Mouse (Mus musculus): ENCODE data around the gene Limk2.

Limk2 gene

DNA sequence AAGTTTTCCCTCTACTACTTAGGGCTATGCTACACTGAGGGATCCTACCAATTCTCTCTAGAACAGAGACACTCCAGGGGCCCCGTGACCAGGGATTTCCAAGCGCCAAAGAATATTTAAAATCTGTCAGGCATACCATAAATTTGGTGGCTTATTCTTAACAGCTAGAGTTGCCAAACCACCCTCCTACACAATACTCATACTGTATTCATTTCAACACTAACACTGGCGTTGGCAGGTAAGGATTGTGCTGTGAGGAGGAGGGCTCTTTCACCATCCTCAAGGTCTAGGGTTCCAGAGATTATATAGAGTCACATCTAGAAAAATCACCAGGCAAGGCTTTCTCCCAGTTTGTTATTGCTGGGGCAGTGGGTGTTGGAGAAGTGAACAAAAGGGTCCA lies 7.4 kb upstream of the Limk2 start:
- DNase-seq (ENCODE audit: low read depth, low spot score) = no peak

DNA sequence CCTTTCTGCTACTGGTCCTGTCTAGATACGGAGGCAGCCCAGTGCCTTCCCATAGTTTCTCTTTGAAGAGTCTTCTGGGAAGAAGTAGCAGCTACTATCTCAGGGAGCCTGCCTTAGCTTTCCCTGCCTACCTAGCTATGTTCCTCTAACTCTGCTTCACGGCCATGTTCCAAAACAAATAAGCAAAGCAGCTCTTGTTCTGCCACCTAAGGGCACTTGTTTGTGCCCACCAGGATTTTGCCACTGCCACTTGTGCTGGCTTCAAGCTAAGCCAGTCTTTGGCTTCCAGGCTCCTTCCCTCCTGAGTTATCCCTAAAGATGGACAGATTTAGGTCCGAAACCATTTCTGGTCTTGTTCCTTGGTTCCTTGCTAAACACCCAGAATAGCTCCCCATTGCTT lies 3.1 kb upstream of the Limk2 start:
- DNase-seq (ENCODE audit: low read depth, low spot score) = no peak

DNA sequence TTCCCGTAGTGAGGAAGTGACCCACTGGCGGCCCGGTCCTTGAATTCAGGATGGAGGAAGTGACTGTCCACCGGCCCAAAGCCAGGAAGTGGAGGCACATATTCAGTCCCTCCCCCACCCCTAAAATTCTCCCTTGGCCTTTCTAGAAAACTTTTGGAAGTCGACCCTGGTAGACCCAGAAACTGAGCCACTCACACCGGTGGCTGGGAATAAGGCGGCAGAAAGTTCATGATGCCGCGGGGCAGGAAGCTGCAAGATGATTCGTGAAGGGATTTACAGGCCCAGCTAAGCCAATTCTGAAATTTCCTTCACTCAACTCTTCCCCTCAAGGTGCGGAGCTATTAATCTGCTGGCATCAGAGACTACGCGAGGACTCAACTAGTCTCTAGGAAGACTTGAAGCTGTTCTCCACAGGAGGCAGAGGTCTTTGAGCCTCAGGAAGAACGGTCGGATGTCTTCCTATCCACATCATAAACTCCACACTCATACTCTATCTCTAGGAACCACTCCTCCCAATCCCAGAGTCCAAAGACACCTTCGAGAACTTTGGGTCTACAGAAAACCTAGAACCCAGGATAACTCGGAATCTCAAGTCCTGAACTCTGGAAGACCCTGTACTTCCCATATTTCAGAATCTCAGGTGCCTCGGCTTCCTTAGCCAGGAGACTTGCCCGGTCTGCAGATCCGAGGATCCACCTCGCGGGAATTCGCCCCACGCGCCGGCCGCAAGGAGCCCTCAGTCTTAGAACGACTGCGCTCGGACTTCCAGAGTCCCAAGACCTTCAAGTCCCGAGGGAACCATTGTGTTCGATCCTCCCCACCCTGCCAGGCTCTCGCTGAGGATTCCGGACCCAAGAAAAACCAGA lies 625 bp downstream of the Limk2 start:
- peak; percentile 28 for DNase-seq (ENCODE audit: low read depth, low spot score)

DNA sequence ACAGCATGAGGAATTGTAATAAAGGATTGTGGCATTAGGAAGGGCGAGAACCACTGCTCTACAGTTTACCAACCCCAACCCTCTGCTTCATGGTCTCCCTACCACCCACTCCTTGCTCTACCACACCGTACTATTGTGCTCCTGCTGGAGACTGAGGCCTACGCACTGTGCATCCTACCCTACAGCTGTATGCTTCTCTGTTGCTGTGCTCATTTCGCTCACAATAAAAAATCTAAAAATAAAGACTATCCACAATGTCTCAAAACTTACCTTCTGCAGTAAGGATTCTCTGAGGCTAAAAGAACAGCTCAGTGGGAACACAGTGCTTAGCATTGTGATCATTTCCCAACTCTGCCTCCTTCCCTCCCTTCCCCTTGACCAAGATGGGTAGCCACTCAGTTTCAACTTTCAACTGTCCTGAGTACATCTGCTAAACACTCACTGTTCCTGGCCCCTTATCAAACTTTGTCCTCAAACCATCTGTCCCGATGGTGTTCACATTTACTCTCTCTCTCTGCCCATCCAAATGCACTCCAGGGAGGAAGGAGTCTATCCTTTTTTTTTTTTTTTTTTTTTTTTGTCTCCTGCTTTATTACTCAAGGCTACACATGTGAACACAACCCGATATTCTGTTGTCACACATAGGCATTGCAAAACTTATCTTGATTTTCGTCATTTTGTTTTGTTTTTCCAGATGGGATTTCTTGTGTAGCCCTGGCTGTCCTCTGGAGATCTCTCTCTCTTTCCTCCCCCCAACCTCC lies 4.5 kb downstream of the Limk2 start:
- DNase-seq (ENCODE audit: low read depth, low spot score) = no peak

DNA sequence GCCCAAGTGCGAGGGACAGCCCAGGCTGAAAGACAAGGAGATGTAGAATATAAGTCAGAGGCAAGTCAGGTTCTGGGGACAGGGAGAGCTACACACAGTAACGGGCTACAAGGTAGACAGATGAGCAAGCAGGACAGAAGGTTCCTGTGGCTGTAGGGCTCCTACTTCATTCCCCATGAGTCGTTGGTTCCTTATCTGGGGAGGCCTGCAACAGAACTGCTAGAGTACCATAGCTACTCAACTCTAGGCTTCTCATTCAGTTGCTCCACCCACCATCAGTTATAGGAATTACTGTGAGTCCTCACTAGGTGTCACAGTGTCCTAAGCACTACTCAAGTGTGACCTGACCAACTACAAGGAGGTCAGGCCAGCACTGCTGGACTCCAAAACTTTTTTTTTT lies 6.0 kb downstream of the Limk2 start:
- DNase-seq (ENCODE audit: low read depth, low spot score) = no peak

DNA sequence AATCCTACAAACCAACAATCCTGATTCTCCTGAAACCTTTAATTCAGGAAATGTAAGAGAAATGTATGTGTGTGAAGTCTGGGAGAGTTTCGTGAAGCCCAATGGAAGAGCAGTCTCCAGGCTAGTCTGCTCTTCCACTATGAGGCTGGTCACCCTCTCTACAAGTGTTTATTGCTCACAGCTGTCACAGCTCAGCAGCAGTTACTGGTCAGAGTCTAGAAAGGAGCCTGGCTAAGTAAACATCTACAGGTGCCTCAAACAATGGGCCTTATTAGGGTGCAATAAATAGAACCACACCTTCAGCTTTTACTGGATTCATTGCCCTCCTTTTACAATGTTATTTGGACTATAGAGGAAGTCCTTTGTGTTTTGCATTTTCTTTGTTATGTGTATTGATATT lies 10.7 kb downstream of the Limk2 start:
- DNase-seq (ENCODE audit: low read depth, low spot score) = no peak

DNA sequence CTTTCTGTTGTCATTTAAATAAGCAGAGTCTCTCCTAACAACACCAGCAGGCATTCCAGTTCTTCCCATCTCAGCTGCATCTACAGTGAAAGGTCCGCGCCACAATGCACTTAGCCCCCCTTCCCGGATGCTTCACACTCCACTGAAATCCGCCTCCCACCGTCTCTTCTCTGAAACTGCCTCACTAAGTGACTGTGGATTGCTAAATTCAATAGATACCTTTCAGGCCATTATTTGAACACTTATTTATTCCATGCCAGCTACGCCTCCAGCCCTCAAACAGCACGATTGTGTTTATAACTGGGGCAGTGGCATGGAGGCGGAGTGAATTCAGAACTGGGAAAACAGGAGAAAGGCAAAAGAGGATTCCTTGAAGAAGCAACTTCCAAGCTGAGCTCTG lies 12.4 kb downstream of the Limk2 start:
- no peak for DNase-seq (ENCODE audit: low read depth, low spot score)

DNA sequence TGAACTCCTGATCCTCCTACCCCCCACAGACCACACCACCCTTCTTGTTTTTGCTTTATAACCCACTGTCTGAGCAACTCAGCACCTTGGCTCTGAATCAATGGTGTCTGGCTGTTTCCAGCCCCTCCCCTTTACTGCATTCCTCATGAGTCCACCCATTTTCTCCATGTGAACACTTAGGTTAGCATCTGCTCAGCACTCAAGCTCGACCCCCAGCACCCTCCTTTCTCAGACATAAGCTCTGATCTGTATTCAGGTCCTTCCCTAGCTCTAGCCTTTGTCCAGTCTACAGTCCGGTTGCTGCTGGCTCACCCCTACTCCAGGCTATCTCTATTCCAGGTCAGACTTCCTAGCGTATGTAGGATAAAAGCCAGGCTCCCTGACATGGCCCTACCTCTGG lies 12.9 kb downstream of the Limk2 start:
- DNase-seq (ENCODE audit: low read depth, low spot score) = no peak

DNA sequence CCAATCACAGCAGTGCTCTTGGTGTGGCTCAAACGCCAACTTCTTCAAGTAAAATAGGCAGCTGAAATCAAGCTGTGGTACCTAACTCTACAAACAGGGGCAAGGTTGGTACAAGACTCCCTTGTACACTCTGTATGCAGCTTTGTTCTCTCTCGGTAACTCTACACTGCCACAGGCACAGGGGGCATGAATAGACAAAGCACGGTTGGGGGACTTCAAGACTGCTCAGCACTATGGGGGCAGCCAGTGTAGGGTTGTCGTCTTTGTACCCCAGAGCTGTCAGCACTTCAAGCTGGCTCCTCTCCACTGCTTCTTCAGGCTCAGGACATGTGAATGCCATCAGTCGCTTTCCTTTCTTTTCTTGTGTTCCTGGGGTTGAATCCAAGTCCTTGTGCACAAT lies 14.5 kb downstream of the Limk2 start:
- DNase-seq (ENCODE audit: low read depth, low spot score) = no peak

DNA sequence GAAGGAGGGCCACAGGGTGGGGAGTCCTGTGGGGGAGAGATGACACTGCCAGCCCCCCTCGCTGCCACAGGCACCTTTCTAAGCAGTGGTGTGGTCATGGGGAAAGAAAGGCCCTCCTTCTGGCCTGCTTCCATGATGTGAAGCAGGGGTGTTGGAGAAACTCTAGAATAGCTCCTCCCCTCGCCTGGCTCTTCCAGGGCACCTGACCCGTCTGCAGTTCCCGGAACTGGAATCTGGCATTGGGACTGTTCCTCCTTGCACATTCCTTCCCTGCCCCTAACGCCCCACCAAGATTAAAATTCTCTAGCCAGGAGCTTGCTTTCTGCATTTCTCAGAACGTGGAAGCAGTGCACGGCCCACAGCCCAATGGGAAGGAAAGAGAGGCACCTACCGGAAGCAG lies 16.5 kb downstream of the Limk2 start:
- DNase-seq (ENCODE audit: low read depth, low spot score) = no peak

DNA sequence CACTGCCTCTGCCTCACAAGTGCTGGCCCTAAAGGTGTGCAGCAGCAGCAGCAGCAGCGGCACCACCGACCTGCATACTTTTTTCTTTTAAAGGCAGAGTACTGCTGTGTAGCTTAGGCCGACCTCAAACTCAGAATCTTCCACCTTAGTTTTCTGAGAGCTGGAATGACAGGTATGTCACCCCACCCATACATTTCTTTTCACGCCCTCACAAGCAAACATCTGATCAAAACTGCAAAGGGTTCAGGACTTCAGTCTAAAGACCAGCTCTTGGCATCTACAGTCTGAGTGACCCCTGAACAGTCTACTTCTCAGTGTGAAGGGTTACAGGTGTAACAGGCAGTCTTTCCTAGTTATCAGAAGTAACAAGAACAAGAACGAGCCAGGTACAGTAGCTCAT lies 18.2 kb downstream of the Limk2 start:
- DNase-seq (ENCODE audit: low read depth, low spot score) = no peak

DNA sequence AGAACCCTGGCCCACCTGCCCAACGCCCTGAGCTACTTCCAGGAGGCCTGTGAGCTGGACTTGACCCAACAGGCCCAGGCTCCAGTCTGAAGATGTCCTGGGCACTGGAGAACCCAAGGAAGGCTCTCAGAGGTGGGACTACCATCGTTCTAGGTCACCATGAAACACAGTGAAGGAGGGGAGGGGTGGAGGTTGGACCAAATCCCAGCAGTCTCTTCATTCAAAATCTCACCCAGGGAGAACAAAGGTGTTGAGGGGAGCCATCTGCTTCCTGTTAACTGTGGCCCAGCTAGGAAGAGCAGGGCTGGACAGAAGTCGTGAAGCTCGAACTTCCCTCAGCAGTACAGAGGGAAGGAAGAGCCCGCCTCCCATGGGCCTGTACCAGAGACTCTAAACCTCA lies 19.0 kb downstream of the Limk2 start:
- DNase-seq (ENCODE audit: low read depth, low spot score) = no peak

DNA sequence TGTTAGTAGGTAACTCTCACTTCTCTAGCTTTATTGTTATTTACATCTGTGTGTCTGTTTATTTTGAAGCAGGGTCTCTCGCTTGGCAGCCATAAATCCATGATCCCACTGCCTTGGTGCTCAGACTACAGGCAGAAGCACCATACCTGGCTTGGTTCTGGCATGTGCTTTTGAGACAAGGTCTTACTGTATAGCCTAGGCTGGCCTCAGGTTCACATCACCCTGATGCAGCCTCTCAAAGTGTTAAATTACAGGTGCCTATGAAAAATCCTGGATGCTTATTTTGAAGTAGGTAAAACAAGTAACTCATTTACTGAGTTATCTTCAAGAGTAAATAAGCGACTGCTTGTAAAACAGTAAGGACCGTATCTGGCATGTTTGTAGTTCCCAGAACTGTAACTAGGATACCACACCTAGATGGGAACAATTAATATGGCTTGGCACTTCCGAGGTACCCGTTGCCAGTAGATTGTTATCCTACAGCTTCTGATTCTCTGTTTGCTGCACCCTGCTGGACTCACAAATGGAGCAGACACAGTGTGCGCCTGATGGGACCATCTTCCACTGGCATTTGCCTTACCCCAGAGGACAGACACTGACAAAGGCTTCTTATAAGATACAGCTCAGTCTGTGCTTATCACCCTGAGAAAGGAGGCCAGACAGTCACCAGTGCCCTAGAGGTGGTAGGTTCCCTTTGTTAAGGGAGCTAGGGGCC lies 21.4 kb downstream of the Limk2 start:
- no peak for DNase-seq (ENCODE audit: low read depth, low spot score)

DNA sequence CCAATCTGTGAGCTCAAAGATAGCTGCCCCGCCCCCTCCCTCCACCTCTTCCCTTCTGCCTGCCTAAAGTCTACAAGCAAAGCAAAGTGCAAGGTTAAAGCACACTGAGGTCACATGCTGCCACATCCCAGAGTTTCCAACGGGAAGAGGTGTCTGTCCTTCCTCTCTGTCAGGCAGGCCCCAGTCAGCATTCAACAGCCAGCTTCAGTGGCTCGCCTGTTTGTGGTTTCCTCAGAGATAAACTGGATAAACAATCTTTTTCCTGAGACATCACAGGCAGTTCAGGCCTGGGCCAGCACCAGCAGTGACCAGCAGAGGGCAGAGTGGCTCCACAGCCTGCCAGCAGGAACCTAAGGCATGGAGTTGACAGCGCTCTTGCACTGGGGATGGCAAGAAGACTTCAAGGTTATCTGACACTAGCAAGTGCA lies 22.0 kb downstream of the Limk2 start:
- DNase-seq (ENCODE audit: low read depth, low spot score) = peak; percentile 88

DNA sequence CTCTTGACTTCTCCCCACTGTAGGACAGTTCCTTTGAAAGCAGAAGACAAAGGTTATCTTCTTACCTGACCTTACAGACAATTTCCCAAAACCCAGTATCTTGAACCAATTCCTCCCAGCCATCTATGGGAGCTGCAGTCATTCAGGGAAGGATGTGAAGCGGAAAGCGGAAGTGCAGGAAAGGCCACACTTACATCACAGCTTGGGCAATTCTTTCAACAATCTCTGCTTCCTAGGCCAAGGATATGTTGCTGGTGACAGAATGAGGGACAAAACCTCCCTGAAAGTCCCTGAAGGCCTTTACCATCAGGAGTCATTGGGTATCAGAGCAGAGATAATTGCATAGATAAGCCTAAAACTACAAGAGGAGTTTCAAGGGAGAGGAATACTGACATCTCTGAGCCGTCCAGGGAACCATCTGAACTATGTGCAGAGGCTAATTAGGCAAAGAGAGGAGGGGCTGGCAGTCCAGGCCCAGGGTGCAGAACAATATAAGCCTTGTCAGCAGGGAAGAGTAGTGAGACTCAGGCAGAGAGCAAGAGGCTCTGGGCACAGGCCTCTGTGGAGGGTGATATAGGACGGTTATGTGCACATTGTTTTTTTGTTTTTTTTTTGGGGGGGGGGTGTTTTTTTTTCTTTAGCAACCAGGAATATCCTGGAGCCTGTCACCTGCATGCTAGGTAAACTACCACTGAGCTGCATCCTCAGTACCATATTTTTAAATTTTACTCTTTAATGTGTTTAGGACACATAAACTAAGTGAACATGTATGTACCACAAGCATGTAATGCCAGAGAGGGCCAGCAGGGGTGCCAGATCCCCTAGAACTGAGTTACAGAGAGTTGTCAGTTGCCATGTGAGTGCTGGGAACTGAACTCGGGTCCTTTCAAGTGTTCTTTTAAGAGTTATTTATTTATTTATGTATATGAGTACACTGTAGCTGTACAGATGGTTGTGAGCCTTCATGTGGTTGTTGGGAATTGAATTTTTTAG lies 26.1 kb downstream of the Limk2 start:
- peak; percentile 39 for DNase-seq (ENCODE audit: low read depth, low spot score)

DNA sequence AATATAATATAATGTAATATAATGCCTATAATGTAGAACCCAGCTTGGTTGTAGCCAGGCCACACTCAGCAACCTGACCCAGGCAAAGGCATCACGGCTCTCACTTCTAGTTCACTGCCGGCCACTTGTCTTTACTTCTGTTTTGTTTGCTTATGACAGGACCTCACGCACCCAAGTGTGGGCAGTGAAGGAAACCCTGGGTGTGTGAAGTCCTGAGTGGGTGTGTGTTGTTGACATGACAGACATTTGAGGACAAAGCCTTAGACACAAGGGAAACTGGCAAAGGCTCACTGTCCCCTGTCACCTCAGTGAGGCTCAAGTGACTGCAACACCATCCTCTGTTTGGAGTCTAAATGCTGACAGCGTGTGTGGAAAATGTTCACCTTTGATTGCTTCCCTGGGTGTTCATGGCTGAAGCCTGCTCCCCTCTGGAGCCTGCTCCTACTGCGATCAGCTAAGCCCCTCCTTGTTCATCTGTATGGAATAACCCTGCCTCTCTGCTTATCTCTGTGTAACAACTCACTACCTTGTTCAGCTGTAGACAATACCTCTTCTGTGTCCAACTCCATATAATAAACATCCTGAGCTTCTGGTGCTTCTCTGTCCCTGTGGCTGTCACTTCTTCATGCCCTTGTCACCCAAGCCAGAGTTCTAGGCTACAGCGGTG lies 27.7 kb downstream of the Limk2 start:
- DNase-seq (ENCODE audit: low read depth, low spot score) = no peak

DNA sequence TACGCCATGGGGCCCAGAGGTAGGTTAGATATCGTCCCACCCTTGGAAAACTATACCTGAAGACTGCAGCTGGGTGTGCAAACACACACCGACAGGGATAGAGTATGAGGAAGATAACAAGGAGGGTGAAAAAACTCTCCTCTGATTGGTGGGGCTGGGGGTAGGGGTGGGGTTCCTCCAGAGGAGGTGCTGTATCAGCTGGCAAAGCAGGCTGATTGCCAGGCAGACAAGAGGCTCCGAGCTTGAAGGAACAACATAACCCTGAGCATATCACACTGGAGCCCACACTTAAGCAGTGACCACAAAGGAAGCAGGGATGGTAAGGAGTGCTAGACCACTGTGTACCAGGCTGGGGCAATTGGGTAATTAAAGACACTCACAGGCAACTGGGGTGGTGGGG lies 29.6 kb downstream of the Limk2 start:
- no peak for DNase-seq (ENCODE audit: low read depth, low spot score)

DNA sequence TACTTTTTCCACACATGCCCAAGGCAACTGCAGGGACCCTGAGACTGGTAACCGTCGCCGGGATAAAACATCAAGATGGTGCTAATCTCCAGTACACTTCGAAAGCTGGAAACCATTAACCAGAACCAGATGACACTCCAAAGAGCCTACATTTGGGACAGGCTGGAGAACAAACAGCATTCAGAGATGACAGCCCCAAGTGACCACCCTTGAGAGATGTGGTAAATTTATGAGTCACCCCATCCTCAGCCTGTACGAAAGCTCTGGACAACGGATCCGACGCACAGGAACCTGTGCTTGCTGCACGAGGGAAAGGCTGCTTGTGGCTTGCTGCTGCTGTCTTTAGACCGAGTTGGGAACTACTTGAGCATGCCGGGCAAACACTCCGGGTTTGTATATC lies 34.2 kb downstream of the Limk2 start:
- DNase-seq (ENCODE audit: low read depth, low spot score) = no peak

DNA sequence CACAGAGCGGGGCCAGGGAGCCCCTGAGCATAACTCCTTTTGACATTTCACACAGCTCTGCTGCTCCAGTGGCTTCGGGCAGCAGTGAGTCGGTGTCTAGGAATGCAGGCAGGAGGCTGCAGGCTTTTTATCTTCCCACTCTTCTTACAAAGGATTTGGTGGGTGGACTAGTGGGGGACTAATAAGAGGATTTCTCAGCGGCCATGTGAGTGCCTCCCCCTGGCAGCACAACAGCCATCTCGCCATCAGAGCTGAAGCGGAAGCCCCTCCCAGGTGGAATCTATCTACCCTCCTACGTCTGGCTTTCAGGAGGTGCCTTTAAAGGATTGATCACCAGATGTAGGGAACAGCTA lies 34.7 kb downstream of the Limk2 start:
- no peak for DNase-seq (ENCODE audit: low read depth, low spot score)

DNA sequence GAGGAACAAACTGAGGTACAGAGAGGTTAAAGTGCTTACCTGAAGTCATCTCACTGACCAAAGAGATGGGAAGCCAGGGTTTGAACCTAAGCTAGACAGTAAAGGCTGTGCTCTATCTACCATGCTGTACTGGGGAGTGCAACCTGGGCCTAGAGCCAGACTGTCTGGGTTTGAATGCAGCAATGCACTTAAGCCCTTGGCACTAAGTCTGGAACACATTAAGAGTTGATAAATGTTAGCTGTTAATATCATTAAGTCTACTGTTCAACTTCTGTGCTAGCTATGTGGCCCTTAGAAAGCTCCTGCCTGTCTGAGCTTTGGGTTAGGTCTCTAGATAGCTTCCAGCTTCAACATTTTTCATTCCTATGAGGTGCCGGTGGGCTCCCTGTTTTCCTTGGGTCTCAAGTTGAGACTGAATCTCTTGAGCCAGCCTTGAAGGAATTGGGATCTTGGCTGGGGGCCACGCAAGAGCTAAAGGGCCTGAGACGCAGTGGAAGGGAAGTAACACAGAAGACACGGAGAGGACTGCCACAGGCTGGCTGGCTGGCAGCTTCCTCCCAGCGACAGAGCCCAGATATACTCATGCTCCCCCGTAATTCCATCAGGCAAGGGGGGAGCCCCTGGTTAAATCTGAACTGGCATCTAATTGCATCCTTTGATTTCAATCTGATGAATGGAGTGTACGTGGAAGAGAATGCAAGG lies 35.2 kb downstream of the Limk2 start:
- DNase-seq (ENCODE audit: low read depth, low spot score) = no peak
